Mouse (Mus musculus): Measurements from ENCODE around the gene Fbrsl1.

The Fbrsl1 gene

GRCm38 (mm10) chr5:110448436-110449134, at the start of gene Fbrsl1:
TSS of gene Fbrsl1 (minus strand) at chr5:110448503.
- DNase-seq (ENCODE audit: low read depth, low spot score): peak; percentile 98

DNA sequence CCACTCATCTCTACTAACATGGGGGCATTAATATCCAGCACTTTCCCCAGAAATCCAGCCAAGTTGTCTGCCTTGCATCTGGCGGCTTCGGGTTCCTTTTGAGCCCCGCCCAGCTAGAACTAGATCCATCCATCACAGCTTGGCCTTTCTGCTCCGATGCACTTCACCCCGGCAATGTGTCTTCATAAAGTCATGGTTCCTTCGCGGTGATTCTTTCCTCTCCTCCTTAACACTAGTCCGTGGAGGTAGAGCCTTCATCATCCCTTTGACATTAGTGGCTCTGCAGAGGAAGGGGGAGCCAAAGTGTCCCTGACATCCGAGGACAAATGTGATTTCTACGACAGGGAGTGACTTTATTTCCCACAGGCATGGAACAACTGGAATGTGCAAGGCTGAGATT, 49.8 kb upstream of the Fbrsl1 start:
- peak; percentile 65 for DNase-seq (ENCODE audit: low read depth, low spot score)

DNA sequence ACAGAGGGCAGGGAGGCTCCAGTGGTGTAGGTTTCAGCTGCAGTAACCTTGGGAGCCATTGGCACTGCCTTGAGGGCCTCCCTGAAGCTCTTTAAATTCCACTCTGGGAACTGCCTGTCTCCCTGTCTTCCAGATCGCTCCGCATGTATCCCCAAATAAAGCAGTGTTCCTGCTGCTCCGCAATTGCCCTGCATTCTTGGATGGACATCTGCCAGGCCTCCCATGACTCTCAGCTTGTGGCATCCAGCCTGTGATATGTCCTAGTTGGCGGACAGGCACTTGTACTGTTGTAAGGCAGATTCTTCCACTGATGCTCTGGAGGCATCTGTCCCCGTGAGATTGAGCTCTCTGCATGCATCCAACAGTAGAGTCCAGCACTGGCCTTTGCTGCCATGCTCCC, 49.3 kb upstream of the Fbrsl1 start:
- DNase-seq (ENCODE audit: low read depth, low spot score): no peak

DNA sequence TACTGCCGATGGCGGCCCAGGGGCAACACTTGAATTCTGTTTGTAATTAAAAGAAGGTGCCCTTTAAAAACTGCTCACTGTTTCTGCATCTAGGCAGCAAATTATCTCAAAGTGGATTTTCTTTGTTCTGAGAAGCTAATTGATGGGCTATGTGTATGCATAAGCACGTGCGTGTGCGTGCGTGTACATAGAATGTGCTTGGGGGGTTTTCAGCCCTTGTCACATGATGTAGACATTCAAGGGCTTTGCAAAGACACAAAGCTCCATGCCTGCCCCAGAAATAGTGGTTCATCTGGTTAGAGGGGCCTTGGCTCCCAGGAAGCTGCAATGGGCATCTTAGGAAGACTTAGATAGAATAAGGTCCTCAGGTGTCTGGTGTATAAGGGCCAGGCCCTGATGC, 46.7 kb upstream of the Fbrsl1 start:
- DNase-seq (ENCODE audit: low read depth, low spot score): no peak

GRCm38 (mm10) chr5:110494396-110494795, 46.1 kb upstream of the Fbrsl1 start:
- DNase-seq (ENCODE audit: low read depth, low spot score): no peak

DNA sequence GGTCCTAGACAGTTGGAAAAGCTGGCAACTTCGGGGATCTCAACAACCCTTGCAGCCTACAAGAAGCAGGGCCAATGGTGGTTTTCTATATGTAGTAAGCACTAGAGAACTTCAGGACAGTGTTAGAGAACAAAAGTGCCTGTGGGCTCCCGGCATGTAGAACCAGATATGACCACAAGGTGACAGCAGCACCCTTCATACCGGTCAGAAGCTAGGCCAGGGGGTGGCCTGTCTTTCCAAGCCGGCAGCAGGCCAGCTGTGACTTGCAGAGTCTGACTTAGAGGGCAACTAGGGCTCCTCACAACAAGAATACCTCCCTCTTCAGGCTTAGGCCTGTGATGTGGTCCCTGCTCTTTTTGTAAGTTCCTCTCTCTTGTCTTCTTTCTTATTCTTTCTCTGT, 45.5 kb upstream of the Fbrsl1 start:
- DNase-seq (ENCODE audit: low read depth, low spot score): peak; percentile 82

GRCm38 (mm10) chr5:110489639-110490038, 41.3 kb upstream of the Fbrsl1 start:
- no peak for DNase-seq (ENCODE audit: low read depth, low spot score)

GRCm38 (mm10) chr5:110487943-110488342, 39.6 kb upstream of the Fbrsl1 start:
- no peak for DNase-seq (ENCODE audit: low read depth, low spot score)

DNA sequence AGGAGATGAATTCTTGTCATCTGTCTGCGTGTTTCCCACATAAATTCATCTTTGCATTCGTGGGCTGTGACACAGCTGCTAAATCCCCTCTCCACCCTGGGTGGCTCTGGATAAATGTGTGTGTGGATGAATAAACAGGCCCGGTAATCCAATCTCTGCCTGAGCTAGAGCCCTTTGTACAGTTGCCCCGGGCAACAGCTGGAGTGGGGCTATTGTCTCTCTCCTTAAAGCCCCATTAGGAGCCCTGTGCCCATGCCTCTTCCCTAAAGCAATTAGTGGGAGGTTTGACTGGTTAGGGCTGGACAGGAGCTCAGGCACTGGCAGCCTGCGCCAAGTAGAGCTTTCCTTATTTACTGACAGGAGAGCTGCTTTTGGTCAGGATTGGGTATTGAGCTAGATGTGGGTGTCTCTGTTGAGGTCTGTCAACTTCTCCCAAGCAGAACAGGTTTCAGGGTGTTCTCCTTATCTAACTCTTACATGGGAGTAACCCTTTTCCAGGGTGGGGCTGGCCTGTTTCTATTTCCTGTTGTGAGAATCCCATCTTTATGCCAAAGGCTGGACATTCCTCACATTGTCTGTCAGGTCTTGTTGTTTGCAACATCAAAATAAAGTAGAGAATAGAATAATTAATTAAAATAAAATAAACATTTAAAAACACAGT, 38.5 kb upstream of the Fbrsl1 start:
- peak; percentile 60 for DNase-seq (ENCODE audit: low read depth, low spot score)

GRCm38 (mm10) chr5:110484711-110485110, 36.4 kb upstream of the Fbrsl1 start:
- no peak for DNase-seq (ENCODE audit: low read depth, low spot score)

DNA sequence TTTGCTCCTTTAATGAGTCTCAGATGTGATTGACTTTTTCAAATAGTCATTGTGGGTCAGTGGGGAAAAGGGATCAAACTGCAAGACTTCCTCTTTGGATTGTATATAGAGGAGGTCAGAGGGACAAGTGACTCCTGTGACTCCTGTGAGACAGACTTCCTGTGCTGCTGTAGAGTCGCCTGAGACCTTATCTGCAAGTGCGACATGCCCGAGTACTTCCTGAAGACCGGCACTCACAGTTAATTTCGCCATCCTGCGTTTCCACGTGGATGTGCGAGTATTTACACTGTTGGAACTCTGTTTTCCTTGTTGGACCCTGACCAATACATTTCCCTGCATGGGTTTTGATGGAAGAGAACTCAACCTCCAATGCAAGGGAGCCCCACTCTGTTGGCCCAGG, 30.9 kb upstream of the Fbrsl1 start:
- peak; percentile 16 for DNase-seq (ENCODE audit: low read depth, low spot score)

- no peak for DNase-seq (ENCODE audit: low read depth, low spot score)
Observed at GRCm38 (mm10) chr5:110474156-110474555, 25.9 kb upstream of the Fbrsl1 start.

GRCm38 (mm10) chr5:110472834-110473233, 24.5 kb upstream of the Fbrsl1 start:
- DNase-seq (ENCODE audit: low read depth, low spot score): peak; percentile 34

GRCm38 (mm10) chr5:110471981-110472476, 23.7 kb upstream of the Fbrsl1 start:
- DNase-seq (ENCODE audit: low read depth, low spot score): peak; percentile 26

- DNase-seq (ENCODE audit: low read depth, low spot score): no peak
Observed at GRCm38 (mm10) chr5:110471285-110471684, 23.0 kb upstream of the Fbrsl1 start.

DNA sequence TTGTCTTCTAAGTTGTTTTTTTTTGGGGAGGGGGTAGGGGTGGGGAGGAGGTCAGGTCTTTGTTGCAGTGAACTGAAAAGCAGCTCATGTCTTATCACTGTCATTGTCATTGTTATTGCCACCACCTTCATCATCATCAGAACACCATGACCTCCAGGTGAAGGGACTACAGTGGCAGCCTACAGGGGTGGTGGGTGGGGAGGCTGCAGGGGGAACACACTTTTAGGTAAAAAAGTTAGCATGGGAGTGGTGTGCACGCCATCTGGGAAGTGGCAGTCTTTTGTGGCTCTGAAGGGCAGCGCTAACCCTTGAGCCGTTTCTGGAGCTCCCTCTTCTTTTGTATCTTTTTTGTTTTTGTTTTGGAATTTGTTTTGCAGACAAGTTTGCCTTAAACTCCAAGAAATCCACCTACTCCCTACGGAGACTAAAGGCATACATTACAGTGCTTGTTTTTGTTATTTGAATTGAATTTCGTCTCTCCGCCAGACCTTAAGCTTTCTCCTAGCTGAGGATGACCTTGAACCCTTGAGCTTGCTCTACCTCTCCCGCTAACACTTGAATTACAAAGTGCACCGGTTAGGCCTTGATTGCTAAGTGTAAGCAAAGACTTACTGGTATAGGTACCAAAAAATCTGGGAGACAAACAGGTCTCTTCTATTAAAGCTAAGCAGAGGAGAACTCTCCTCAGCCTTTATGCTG, 21.1 kb upstream of the Fbrsl1 start:
- DNase-seq (ENCODE audit: low read depth, low spot score): no peak

GRCm38 (mm10) chr5:110468296-110468695, 20.0 kb upstream of the Fbrsl1 start:
- no peak for DNase-seq (ENCODE audit: low read depth, low spot score)

DNA sequence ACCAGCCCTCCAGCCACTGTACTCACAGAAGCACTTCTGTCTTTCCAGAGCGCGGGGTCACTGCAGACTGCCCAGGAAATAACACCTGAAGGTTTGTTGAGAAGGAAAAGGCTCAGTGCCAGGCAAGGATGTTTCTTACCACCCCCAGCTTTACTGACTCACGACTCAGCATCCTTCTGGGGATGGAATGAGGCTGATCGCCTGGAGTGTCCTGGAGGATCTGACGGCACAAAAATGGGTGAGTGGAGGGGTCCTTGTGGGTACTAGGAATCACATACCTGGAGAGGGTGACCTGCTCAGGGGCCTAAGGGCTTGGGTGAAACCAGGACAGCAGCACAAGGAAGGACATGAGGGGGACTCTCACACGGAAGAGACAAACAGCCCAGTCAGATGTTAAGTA, 19.4 kb upstream of the Fbrsl1 start:
- DNase-seq (ENCODE audit: low read depth, low spot score): no peak

DNA sequence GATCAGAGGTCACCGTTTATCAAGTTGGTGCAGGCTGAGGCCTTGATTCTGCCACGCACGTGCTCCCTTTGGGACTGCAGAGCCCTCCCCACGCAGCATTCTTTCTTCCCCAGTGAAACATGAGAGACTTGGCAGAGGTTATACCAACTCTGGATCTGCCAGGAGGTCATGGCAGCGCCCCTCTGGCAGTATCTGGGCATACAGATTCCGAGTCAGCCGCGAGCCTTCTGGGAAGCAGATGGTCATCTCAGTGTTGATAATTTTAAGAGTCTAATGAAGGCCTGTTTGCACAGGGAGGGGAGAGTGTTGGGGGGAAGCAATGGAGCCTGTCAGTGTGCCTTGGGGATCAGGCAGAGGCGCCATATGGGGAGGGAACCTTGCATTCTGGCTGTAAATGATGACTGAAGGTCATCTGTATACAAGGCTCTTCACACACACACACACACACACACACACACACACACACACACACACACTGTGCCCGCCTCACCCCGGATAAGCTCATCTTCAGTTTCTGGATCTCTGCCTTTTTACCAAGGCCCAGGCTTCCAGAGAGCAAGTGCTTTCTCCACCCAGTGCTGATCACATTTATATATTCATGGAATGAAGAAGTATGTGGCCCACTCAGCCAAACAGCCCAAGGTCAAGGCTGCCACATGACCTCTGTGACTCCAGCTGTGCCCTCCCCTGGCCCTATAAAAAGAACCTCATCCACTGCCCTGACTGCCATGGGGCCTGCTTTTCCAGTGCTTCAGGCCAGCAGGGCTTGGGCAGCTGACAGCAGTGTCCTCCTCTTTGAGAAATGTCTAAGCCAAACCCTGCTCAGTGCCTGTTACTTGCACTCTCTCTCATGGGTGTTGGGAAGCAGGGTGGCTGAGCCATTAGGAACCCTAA, 18.5 kb upstream of the Fbrsl1 start:
- peak; percentile 24 for DNase-seq (ENCODE audit: low read depth, low spot score)

- no peak for DNase-seq (ENCODE audit: low read depth, low spot score)
Observed at GRCm38 (mm10) chr5:110462646-110463045, 14.3 kb upstream of the Fbrsl1 start.

DNA sequence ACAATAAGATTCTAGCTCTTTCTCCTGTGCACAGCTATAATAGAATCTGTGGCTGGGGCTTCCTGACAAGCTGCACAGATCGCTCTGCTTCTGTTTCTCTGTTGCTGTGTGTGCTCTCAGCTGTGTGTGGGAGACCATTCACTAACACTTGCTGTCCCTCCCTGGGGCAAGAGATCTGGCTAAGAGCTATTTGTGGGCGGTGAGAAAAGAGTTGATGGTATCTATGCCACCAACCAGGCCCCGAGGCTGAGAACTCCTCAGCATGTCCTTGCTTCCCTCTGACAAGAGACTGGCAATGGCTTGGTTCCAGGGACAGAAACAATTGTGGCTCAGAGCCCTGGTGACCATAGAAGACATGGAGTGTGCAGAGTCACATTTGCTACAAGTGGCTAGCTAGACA, 10.6 kb upstream of the Fbrsl1 start:
- no peak for DNase-seq (ENCODE audit: low read depth, low spot score)

- DNase-seq (ENCODE audit: low read depth, low spot score): no peak
Observed at GRCm38 (mm10) chr5:110455272-110455671, 7.0 kb upstream of the Fbrsl1 start.
